Mouse (Mus musculus): Measurements from ENCODE around the gene Grb14.

DNA sequence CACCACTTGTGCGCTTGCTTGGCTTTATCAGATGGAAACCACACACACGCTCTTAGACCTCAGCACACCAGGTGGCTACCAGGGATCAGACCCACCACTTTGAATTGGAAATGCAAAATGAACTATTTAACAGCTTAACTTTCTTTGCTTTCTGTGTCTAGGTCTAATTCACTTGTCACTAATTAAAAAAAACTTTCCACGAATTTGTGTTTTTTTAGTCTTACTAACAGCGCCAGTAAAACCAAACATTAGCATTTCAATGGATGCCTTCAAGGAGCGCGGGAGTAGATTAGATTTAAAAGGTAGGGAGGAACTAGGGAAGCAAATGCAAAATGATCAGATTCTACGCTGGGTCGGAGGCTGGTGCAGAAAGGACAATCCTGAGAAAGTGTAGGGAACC, 12.8 kb upstream of the Grb14 start:
- TF ChIP-seq CTCF (IDR thresholded peaks at IDR 0.05; ENCODE audit: borderline replicate concordance, extremely low read depth, insufficient read depth, insufficient read length) (no peak), POLR2A (IDR thresholded peaks at IDR 0.05; ENCODE audit: borderline replicate concordance, extremely low read depth, insufficient read depth, insufficient read length, poor library complexity, severe bottlenecking) (no peak)
